Mouse (Mus musculus) spleen, adult 2 months (tissue): Measurements from ENCODE around the gene Hacd1.

ENCODE experiments used
- CTCF ChIP-seq: fragments of 200-500 bp; IDR thresholded peaks from 2 replicates; pipeline ENCODE4 v1.5.1; 2011; ENCODE audit warnings: mild to moderate bottlenecking, inconsistent platforms; ENCODE audit not compliant: insufficient read depth, insufficient read length, insufficient replicate concordance; ENCODE audit errors: extremely low read depth
- POLR2A ChIP-seq: fragments of 200-500 bp; IDR thresholded peaks from 2 replicates; pipeline ENCODE4 v1.6.1; 2011; ENCODE audit warnings: low read depth, low read length, inconsistent platforms

DNA sequence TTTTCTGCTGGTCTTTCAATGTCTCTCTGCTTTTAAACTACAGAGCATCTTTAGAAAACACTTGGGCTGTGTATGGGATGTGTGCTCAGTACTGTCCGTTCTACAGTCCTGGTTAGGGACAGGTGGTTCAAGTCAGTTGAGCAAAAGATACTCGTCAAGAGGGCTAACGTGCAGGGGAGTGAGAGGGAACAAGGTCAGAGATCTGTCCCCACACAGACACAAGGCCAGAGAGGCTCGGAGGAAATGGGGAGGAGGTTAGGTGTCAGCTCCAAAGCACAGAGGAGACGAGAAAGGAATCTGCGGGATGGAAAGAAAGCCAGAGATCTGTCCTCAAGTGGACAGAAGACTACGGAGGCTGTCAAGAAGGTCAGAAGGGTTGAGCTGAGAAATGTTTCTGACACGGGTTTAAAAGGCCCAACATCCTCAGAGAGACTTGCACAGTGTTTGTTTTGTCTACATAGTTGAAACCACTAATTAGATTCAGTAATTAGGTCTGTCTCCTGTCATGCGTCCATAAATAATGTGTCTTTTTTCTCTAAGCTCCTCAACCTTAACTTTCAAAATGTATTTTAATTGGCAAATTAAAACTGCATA lies 12.3 kb downstream of the Hacd1 start:
- no peak for TF ChIP-seq CTCF
- no peak for TF ChIP-seq POLR2A
